Mouse (Mus musculus) brain, adult 2 months (tissue): Measurements from ENCODE around the gene Tmem216.
"Not testable (repeated sequence)": the region's sequence is repeated elsewhere in the genome, so short reads cannot be mapped to it uniquely, and the experiment has no call there.

Experiments used
- DNase-seq: peaks from one replicate; pipeline ENCODE4 v3.0.0; 2011; ENCODE audit warnings: low read depth, low spot score

Tmem216 gene

GRCm38 (mm10) chr19:10565217-10565616, 9.2 kb upstream of the Tmem216 start:
- no peak for DNase-seq

GRCm38 (mm10) chr19:10564278-10564677, 8.2 kb upstream of the Tmem216 start:
- DNase-seq, result no peak

- no peak for DNase-seq
Observed at GRCm38 (mm10) chr19:10562351-10562750, 6.3 kb upstream of the Tmem216 start.

GRCm38 (mm10) chr19:10561558-10562314, 5.7 kb upstream of the Tmem216 start:
- no peak for DNase-seq

- DNase-seq, result peak; percentile 40
Observed at GRCm38 (mm10) chr19:10560108-10560507, 4.1 kb upstream of the Tmem216 start.

- DNase-seq, result not testable (repeated sequence)
Observed at GRCm38 (mm10) chr19:10557837-10558375, 1.9 kb upstream of the Tmem216 start.

GRCm38 (mm10) chr19:10557430-10557829, 1.4 kb upstream of the Tmem216 start:
- DNase-seq, result no peak

- no peak for DNase-seq
Observed at GRCm38 (mm10) chr19:10557001-10557400, 963 bp upstream of the Tmem216 start.

GRCm38 (mm10) chr19:10539454-10539853, 16.6 kb downstream of the Tmem216 start:
- no peak for DNase-seq

- no peak for DNase-seq
Observed at GRCm38 (mm10) chr19:10530082-10530481, 26.0 kb downstream of the Tmem216 start.

GRCm38 (mm10) chr19:10525910-10526309, 30.1 kb downstream of the Tmem216 start, which contains the start of gene Sdhaf2:
Gene Sdhaf2, minus strand, starts transcription at chr19:10526142.
- DNase-seq, result peak; percentile 72

- DNase-seq, result peak; percentile 98
Observed at GRCm38 (mm10) chr19:10525106-10525901, 30.7 kb downstream of the Tmem216 start, which contains the start of gene Cpsf7. Gene Cpsf7, plus strand, starts transcription at chr19:10525266.

- no peak for DNase-seq
Observed at GRCm38 (mm10) chr19:10524784-10525105, 31.3 kb downstream of the Tmem216 start.

- DNase-seq, result no peak
Observed at GRCm38 (mm10) chr19:10523483-10524080, 32.5 kb downstream of the Tmem216 start.

GRCm38 (mm10) chr19:10521926-10522325, 34.1 kb downstream of the Tmem216 start:
- no peak for DNase-seq

- peak; percentile 53 for DNase-seq
Observed at GRCm38 (mm10) chr19:10520355-10520754, 35.7 kb downstream of the Tmem216 start.

- DNase-seq, result no peak
Observed at GRCm38 (mm10) chr19:10510759-10511330, 45.2 kb downstream of the Tmem216 start.

- DNase-seq, result peak; percentile 71
Observed at GRCm38 (mm10) chr19:10502571-10502970, 53.5 kb downstream of the Tmem216 start.

GRCm38 (mm10) chr19:10500581-10500980, 55.5 kb downstream of the Tmem216 start:
- peak; percentile 55 for DNase-seq

- peak; percentile 85 for DNase-seq
Observed at GRCm38 (mm10) chr19:10497512-10498160, 58.4 kb downstream of the Tmem216 start.

GRCm38 (mm10) chr19:10496976-10497375, 59.1 kb downstream of the Tmem216 start:
- peak; percentile 23 for DNase-seq
